Comparison of ENCODE assay signal across 17 mouse cellular contexts in the genomic region with DNA sequence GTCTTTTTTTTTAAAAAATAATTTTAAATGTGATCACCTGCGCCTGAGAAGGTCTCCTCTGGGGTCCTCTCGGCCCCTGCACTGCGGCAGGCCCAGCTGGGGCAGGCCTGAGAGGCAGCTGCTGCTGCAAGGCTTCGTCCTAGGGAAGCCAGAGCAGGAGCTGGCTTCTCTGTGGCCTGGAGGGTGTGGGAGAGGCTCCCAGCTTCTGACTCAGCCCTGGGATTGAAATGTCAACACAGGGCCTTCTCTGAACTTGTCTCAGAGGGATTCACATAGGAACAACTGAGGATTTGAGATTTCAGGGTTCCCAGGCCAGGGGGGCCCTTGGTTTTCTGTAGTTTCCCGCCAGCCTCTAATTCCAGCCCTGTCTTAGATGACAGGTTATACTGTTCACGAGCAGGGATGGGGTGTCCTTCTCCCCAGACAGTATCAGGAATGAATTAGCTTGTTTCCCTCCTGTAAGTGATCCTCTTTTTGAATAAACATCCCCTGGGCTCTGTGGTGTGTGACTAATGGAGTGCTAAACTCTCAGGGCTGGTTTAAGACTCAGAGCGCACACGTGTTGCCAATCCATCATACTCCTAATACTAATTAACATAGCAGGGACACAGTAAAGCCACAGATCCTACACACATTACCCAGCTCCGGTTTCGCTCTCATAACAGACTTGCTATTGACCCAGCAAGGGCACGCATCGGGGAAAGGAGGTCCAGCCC. TPM values are rescaled to one million over a fixed set of nuclear protein-coding genes. Genes with fewer than 3 reads are reported as not detected.
A peak's percentile ranks its signal among the peaks of the same experiment; 100 is the strongest.
DNase-seq lines count a peak whose midpoint lies in the region; ATAC-seq and TF ChIP-seq lines count a peak whose summit lies in the region.
"Had no signal": no experiment of that assay in that cellular context is flagged by ENCODE, and none has a peak within 500 bp of the region (broad histone marks: within the 10 kb centered on the region; RNA-seq: fewer than 3 reads in every experiment).

No protein-coding gene starts in this region.

- no peaks in the 10 kb centered on the region for H3K9me3 ChIP-seq in kidney, embryonic 14.5 days (ENCODE audit: control insufficient read depth, low read length)
- no peaks in the 10 kb centered on the region for H3K9me3 ChIP-seq in embryonic facial prominence, embryonic 15.5 days (replicated peaks)
- no peaks in the 10 kb centered on the region for H3K9me3 ChIP-seq in neural tube, embryonic 12.5 days
- H3K9me3 ChIP-seq: forebrain, embryonic 12.5 days; intestine, embryonic 15.5 days had no signal

- no peak overlapping the region for H3K27ac ChIP-seq in kidney, embryonic 14.5 days (ENCODE audit: low read depth, low read length)
- H3K27ac ChIP-seq in embryonic facial prominence, embryonic 15.5 days (replicated peaks): peak overlapping the region; percentile 58; the same call in 1 of the 2 replicates
- no peak overlapping the region for H3K27ac ChIP-seq in neural tube, embryonic 12.5 days
- H3K27ac ChIP-seq in heart, adult 2 months: no peak overlapping the region
- H3K27ac ChIP-seq: forebrain, embryonic 12.5 days; intestine, embryonic 15.5 days had no signal

- no peaks in the 10 kb centered on the region for H3K79me2 ChIP-seq in heart, adult 2 months (replicated peaks; ENCODE audit: control insufficient read depth, insufficient read depth, low read length)

- H3K4me2 ChIP-seq in kidney, embryonic 14.5 days (replicated peaks; ENCODE audit: low read depth, low read length): no peak overlapping the region
- H3K4me2 ChIP-seq in embryonic facial prominence, embryonic 15.5 days (replicated peaks): no peak overlapping the region
- no peak overlapping the region for H3K4me2 ChIP-seq in neural tube, embryonic 12.5 days (replicated peaks)
- H3K4me2 ChIP-seq: forebrain, embryonic 12.5 days; intestine, embryonic 15.5 days had no signal

- H3K4me3 ChIP-seq in kidney, embryonic 14.5 days (ENCODE audit: low read length): no peak overlapping the region
- no peak overlapping the region for H3K4me3 ChIP-seq in embryonic facial prominence, embryonic 15.5 days (replicated peaks)
- no peak overlapping the region for H3K4me3 ChIP-seq in neural tube, embryonic 12.5 days
- no peak overlapping the region for H3K4me3 ChIP-seq in heart, adult 2 months
- H3K4me3 ChIP-seq: forebrain, embryonic 12.5 days; intestine, embryonic 15.5 days had no signal

- no peak for TF ChIP-seq CTCF in heart, adult 2 months (IDR thresholded peaks at IDR 0.05)

- no peaks in the 10 kb centered on the region for H3K4me1 ChIP-seq in kidney, embryonic 14.5 days (ENCODE audit: control insufficient read depth, insufficient read depth, low read length)
- H3K4me1 ChIP-seq in embryonic facial prominence, embryonic 15.5 days: peaks cover 12% of the 10 kb centered on the region
- H3K4me1 ChIP-seq in neural tube, embryonic 12.5 days: peaks cover 7% of the 10 kb centered on the region; the same call in 1 of the 2 replicates
- no peaks in the 10 kb centered on the region for H3K4me1 ChIP-seq in heart, adult 2 months (ENCODE audit: control insufficient read depth, insufficient read depth, low read length)
- H3K4me1 ChIP-seq: forebrain, embryonic 12.5 days; intestine, embryonic 15.5 days had no signal

- WGBS in kidney, embryonic 14.5 days: 28% methylated on average over 12 of the region's 12 CpGs
- WGBS in embryonic facial prominence, embryonic 15.5 days: 27% methylated on average over 12 of the region's 12 CpGs
- WGBS in neural tube, embryonic 12.5 days: 54% methylated on average over 12 of the region's 12 CpGs
- WGBS in heart, adult 2 months: 71% methylated on average over 12 of the region's 12 CpGs

- DNase-seq in kidney, adult 9 months: no peak
- DNase-seq in embryo, embryonic 10.5 days (ENCODE audit: low spot score): peak; percentile 68
- no peak for DNase-seq in urinary bladder, postnatal 14 days (ENCODE audit: low spot score)
- DNase-seq in frontal cortex, postnatal 14 days (ENCODE audit: low spot score in 2 of 2): no peak
- DNase-seq in heart, adult 2 months: no peak
- DNase-seq: adrenal gland, adult 2 months; cerebellum, postnatal 36 days; spleen, adult 18-20 months had no signal

- intact Hi-C loops in heart, adult 2 months (cut with DNase I): no loop called here

- H3K36me3 ChIP-seq in kidney, embryonic 14.5 days (ENCODE audit: control insufficient read depth, insufficient read depth, low read length): no peaks in the 10 kb centered on the region
- H3K36me3 ChIP-seq in embryonic facial prominence, embryonic 15.5 days: no peaks in the 10 kb centered on the region
- H3K36me3 ChIP-seq in neural tube, embryonic 12.5 days: no peaks in the 10 kb centered on the region
- H3K36me3 ChIP-seq in heart, adult 2 months (ENCODE audit: control insufficient read depth, insufficient read depth, low read length): no peaks in the 10 kb centered on the region
- H3K36me3 ChIP-seq: forebrain, embryonic 12.5 days; intestine, embryonic 15.5 days had no signal

- ATAC-seq in kidney, embryonic 14.5 days (ENCODE audit: low FRiP score, low TSS enrichment): peak; percentile 86
- ATAC-seq in embryonic facial prominence, embryonic 15.5 days (ENCODE audit: insufficient number of reproducible peaks, low FRiP score, low TSS enrichment, low read depth): peak; percentile 79
- ATAC-seq in neural tube, embryonic 12.5 days (ENCODE audit: low FRiP score, low read depth): 0 out of 2 replicates have a peak, but pooled peaks have one; percentile 33
- ATAC-seq: intestine, embryonic 15.5 days had no signal

- H3K27me3 ChIP-seq in kidney, embryonic 14.5 days (ENCODE audit: control insufficient read depth, insufficient read depth, low read length): peaks cover 20% of the 10 kb centered on the region
- H3K27me3 ChIP-seq in embryonic facial prominence, embryonic 15.5 days: no peaks in the 10 kb centered on the region
- H3K27me3 ChIP-seq in neural tube, embryonic 12.5 days (replicated peaks): no peaks in the 10 kb centered on the region
- H3K27me3 ChIP-seq in heart, adult 2 months (ENCODE audit: control insufficient read depth, insufficient read depth, low read length): 0 out of 2 replicates have a peak, but pooled peaks cover 2% of the 10 kb centered on the region
- H3K27me3 ChIP-seq: forebrain, embryonic 12.5 days; intestine, embryonic 15.5 days had no signal

- no peak for TF ChIP-seq POLR2A in heart, adult 2 months (IDR thresholded peaks at IDR 0.05; ENCODE audit: insufficient read depth, low read depth, low read length)

- H3K9ac ChIP-seq in kidney, embryonic 14.5 days (ENCODE audit: low read depth, low read length): no peak overlapping the region
- H3K9ac ChIP-seq in embryonic facial prominence, embryonic 15.5 days: no peak overlapping the region
- no peak overlapping the region for H3K9ac ChIP-seq in neural tube, embryonic 12.5 days
- H3K9ac ChIP-seq in heart, adult 2 months (ENCODE audit: low read depth, low read length): no peak overlapping the region
- H3K9ac ChIP-seq: forebrain, embryonic 12.5 days; intestine, embryonic 15.5 days had no signal

- TF ChIP-seq EP300 in heart, adult 2 months (IDR thresholded peaks at IDR 0.05; ENCODE audit: insufficient read depth, low read depth, low read length): no peak

RNA-seq across cellular contexts. Expression of gene Dmrt2, which starts 18.0 kb away (rescaled TPM):
- polyA plus RNA-seq in kidney, embryonic 14.5 days (2014; fragmentation: Nextera tagmentation; extraction: Ambion mirVana): 0.66 and 1.2 TPM in 2 replicates
- polyA plus RNA-seq in embryonic facial prominence, embryonic 15.5 days (2015; fragmentation: Nextera tagmentation; extraction: Ambion mirVana): 8.9 and 9.6 TPM in 2 replicates
- 8.3 and 9.2 TPM in 2 replicates for polyA plus RNA-seq in neural tube, embryonic 12.5 days (2016; fragmentation: Nextera tagmentation; extraction: Ambion mirVana)
- under 1 TPM; 0.09 to 0.23 TPM for total RNA-seq in heart, adult 2 months (2021)
- polyA plus RNA-seq in heart, adult 2 months (2012; rRNA removed): 0.12 and 0.37 TPM in 2 replicates

RNA-seq across cellular contexts. Expression of gene Dmrt3, which starts 44.1 kb away (rescaled TPM):
- polyA plus RNA-seq in kidney, embryonic 14.5 days (2014; fragmentation: Nextera tagmentation; extraction: Ambion mirVana): not detected in 2 replicates
- 2.8 and 4.2 TPM in 2 replicates for polyA plus RNA-seq in embryonic facial prominence, embryonic 15.5 days (2015; fragmentation: Nextera tagmentation; extraction: Ambion mirVana)
- polyA plus RNA-seq in neural tube, embryonic 12.5 days (2016; fragmentation: Nextera tagmentation; extraction: Ambion mirVana): 3.7 and 3.9 TPM in 2 replicates
- total RNA-seq in heart, adult 2 months (2021): not detected
- polyA plus RNA-seq in heart, adult 2 months (2012; rRNA removed): 0.37 TPM in 1 of 2 replicates, not detected in the other
- total RNA-seq: adrenal gland, adult 2 months; granulocyte monocyte progenitor cell, adult 5-6 weeks; heart, postnatal 25 days; left cerebral cortex, postnatal 14 days had no signal
- polyA plus RNA-seq: adrenal gland, adult 2 months; liver, embryonic 16.5 days had no signal

Comparison
In these comparisons a context has a peak if more than half of its experiments do, and no peak if none do; other contexts are left out.
1. ATAC-seq: peak in every context shown above with its lines; median percentile 86 in kidney, embryonic 14.5 days; 79 in embryonic facial prominence, embryonic 15.5 days; 33 in neural tube, embryonic 12.5 days.